Mouse (Mus musculus) urinary bladder, postnatal 10 days (tissue): ENCODE measurements around the gene March10.
A peak's percentile ranks its signal among the peaks of the same experiment; 100 is the strongest.

Experiments
- DNase-seq: peaks from one replicate; pipeline ENCODE4 v3.0.0; 2022; ENCODE audit warnings: low spot score

March10 gene

DNA sequence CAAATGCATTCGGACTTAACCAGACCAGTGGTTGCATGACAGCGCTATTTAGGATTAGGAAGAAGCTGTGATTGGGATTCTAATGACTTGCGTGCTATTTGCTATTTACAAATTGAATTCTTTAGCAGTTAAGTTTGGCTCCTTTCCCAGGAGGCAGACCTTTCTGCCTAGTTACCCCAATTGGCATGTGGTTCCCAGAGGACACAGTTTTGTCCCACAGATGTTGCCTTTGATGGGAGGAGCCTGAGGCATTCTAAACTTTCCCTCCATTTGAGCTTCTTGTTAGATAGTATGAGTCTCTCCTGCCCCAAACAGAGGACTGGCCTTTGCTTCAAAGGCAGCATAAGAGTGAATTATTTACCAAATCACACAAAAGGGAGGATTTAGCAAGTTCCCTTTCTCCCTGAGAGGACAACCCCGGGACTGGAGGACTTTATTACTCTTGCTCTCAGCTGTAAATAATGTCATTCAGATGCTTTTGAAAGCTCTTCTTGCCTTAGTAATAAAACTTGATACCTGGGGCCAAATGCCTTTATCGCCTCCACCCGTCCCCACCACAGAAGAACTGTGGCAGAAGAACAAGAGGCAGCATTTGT is 48.6 kb downstream of the March10 start:
- no peak for DNase-seq

DNA sequence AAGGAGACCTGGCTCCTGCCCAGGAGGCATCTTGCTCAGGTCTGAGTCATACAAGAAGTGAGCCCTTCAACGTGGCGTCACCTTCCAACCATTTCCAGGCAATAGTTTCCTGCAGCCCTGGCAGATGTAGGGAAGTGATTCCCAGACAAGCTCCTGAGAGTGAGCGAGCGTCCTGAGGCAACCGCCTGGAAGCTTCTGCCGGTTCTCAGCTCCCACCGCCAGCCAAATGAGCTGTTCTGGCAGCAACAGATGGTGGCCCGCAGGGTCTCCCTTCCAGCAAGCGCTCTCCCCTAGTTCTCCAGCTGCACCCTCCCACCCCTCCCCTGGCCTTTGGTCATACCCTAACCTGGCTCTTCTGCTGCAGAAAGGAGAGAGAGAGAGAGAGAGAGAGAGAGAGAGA is 54.2 kb downstream of the March10 start:
- no peak for DNase-seq

- DNase-seq: no peak
Observed at GRCm38 (mm10) chr11:105390290-105390689, 66.2 kb downstream of the March10 start.

DNA sequence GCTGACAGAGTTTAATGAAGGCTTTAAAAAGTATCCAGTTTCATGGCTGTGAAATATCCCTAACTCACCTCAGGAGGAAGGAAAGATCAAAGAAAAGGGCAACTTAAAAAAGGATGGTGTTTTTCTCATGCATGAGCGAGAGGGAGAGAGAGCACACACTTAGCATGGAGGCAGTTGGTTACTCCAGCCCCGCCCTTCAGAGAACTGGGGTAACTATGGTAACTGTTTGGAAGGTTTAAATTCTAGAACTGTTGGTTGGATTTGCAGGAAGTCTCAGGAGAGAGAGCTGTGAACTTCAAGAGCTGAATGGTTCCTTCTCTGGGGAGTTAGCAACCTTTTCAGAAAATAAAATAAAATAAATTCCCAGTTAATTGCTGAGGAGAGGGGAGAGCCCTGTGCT is 67.9 kb downstream of the March10 start:
- no peak for DNase-seq

- no peak for DNase-seq
Observed at GRCm38 (mm10) chr11:105385266-105385665, 71.3 kb downstream of the March10 start.

DNA sequence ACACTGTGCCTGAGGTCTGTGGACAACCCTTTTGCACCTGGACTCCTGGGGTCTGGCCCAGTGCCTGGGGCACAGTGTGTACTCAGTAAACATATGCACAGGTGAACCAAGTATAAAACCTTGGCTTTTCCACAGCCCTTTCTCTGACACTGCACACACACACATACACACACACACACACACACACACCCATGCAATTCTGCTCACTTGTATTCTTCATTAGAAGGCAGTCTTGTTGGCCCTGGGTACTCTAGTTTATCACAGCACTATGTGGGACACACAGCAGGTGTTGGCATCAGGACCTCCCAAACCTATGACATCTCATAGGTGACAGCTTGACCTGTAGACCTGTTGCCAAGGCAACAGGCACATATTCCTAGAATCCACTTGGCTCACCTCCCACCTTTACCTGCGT is 80.7 kb downstream of the March10 start:
- no peak for DNase-seq

DNA sequence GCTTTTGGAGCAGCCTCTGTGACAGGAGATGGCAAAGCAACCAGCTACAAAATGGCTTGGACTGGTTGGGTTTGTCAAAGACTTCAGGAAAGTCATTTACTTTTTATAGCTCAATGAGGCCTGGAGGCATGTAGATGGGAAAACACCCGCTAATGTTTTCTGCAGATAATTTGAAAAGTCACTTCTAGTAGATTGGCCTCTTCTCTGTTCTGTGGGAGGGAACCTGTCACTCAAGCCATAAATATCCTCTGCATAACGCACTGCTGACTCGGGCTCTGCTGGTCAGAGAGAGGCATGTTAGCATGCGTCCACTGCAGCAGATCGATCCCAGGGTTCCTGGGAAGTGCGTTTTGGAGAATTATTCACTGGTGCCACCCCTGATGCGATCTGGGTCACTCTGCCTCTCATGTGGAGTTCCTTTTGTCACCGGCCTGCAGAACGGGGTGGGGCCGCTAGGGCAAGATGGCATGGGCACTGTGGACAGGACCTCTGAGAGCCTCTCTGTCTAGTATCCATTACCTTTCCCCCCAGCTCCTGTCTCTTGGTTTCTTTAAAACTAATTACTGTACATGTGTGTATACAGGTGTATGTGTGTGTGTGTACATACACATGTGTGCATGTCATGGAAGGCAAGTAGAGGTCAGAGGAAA is 81.9 kb downstream of the March10 start:
- no peak for DNase-seq

GRCm38 (mm10) chr11:105373881-105374280 is 82.7 kb downstream of the March10 start:
- no peak for DNase-seq

- no peak for DNase-seq
Observed at GRCm38 (mm10) chr11:105371818-105372217, 84.7 kb downstream of the March10 start.

DNA sequence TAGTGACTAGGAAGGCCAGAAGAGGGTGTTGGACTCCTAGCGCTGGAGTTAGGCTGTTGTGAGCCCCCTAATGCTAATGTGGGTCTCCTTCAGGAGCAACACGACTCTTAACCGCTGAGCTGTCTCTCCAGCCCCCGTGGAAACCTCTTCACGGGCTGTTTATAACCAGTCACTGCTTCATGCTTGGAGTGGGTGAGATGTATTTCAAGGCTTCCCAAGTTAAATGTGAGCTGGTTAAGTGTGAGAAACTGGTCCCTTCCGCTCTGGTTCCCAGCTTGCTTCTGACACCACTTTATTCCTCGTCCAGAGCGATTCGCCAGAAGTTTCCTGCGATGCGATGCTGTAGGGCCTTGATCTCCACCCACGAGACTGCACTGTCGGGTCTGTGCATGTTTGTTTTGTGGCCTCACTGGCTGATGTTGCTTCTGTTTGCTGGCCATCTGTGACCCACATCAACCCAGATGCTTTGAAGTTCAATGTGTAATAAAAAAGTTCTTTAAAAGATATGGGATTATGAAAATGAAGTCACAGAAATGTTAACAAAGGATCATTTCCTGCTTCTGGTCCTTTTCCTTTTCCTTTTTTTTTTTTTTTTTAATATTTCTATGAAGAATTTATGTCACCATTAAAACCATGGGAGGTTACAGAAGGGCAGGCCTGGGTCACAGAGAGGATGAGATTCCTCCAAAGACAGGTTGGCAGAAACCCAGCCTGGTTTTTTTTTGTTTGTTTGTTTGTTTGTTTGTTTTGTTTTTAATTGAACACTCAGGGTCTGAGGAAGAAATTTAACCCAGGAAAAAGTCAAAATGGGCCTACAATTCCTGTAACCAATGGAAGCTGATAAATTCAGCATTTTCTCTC is 86.8 kb downstream of the March10 start:
- no peak for DNase-seq

DNA sequence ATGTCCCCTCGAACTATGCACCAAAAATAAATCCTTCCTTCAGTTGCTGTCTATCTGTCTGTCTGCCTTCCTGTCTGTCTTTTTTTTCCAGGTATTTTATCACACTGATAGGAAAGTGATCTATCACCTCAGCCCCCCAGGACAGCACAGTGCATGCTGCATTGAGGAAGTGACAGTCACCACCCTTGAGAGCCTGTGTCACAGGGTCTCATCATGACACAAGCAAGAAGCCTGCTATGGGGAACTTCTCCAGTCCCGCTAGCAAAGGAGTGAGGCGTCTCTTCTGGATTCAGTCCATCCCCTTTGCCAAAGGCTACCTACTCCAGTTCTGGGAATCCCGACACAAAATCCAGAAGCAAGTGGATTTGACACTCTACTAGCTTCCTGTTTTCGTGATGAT is 87.7 kb downstream of the March10 start:
- no peak for DNase-seq

- DNase-seq: no peak
Observed at GRCm38 (mm10) chr11:105367163-105367562, 89.4 kb downstream of the March10 start.

DNA sequence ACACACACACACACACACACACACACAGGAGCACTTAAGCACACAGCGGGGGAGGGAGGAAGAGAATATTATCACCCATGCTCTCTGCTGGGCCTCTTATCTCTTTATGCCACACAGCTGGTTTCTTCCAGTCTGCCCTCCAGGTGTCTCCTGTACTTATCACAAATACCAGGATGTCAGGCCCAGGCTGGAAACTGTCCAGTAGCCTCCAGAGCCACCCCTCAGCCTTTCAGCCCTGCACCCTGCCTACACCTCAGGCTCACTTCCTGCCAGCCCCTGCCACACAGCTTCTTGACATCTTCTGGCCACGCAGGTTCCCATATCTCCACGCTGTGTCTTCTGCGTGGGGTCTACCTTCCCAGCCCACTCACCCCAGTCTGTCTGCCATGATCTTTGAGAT is 90.5 kb downstream of the March10 start:
- no peak for DNase-seq

DNA sequence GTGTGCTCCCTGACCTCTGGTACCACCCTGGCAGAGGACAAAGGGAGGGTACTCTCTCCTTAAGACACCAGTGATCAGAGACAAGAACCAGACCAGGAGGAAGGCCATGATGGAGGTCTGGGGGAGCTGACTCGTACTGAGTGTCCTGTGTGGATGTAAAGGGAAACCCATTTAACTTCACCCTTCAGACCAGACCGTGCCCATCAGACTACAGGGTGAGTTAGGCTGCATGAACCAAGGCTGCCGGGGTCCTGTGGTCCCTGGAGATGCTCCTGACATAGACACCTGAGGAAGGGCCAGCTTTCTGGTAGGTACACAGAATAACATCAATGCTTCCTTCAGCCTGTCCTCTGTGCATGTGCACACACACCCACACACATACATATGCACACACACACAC is 90.9 kb downstream of the March10 start:
- DNase-seq: no peak

GRCm38 (mm10) chr11:105364386-105365065 is 92.0 kb downstream of the March10 start:
- no peak for DNase-seq

GRCm38 (mm10) chr11:105363598-105364385 is 92.7 kb downstream of the March10 start:
- no peak for DNase-seq

GRCm38 (mm10) chr11:105362946-105363597 is 93.5 kb downstream of the March10 start:
- peak; percentile 36 for DNase-seq

DNA sequence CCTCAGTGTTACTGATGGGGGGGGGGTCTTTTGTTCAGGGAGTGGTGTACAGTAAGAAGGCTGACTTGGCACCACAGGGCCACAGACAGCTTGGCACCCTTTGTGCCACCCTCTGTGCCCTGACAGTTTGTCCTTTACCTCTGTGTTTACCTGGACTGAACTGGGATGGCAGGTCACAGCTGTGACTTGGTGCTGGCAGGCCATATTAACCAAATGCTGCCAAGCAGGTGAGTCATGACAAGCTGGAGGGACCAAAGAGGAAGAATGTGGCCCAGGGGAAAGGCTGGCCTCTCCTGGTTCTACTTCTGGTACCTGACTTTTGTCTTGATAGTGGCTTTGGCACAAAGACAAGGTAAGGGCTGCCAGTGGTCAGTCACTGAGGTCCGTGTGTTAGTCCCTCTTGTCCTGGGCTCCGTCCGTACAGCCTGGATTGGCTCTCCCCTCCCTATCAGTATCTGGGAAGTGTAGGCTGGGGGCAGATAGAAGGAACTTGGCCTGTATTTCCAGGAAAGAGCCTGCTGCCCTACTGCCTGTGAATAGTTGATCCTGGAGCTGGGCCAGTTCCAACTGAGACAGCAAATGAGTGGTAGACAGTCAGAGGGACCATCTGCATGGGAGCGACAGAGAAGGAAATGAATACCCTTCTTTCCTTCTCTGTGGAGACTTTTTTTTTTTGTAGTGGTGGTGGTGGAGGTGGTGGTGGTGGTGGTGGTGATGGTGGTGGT is 94.3 kb downstream of the March10 start:
- no peak for DNase-seq

GRCm38 (mm10) chr11:105356301-105356700 is 100.2 kb downstream of the March10 start:
- DNase-seq: no peak

- no peak for DNase-seq
Observed at GRCm38 (mm10) chr11:105353891-105354280, 102.6 kb downstream of the March10 start.
